Mouse (Mus musculus): ENCODE data around the gene Azi2.

Azi2 gene

GRCm38 (mm10) chr9:118040218-118041021, at the start of gene Azi2:
TSS of gene Azi2 (plus strand) at chr9:118040499.
- DNase-seq = peak; percentile 99

GRCm38 (mm10) chr9:117996631-117997030, 43.7 kb upstream of the Azi2 start:
- no peak for DNase-seq

- DNase-seq = no peak
Measured at GRCm38 (mm10) chr9:118001488-118001887, 38.8 kb upstream of the Azi2 start.

DNA sequence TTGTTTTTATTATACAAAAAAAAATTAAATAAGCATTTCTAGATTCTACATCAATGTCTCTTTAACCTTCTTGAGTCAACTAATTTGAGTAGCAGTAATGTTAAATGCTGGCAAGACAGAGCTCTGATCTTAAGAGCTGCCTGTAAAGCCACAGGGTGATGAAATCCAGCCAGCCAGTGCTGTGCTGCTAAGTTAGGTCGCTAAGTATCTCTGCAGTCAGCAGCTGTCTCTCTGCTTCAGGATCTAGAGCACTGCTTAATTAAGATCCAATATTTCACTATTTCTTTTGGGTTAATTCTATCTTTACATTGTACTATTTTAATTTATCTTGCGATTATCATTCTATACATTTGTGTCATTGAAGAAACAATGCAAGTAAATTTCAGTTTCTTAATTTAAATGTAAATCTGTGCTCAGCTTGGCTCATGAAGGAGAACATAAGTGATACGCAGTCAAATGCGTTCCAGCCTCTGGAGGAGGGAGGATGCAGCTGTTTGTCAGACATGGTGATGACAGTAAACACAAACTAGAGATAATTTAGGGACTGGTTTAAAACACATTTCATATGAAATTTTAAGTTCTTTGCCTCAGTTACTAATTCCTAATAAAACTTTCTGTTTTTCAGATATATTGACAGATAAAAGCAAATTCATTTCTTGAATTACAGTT, 36.9 kb upstream of the Azi2 start:
- no peak for DNase-seq

DNA sequence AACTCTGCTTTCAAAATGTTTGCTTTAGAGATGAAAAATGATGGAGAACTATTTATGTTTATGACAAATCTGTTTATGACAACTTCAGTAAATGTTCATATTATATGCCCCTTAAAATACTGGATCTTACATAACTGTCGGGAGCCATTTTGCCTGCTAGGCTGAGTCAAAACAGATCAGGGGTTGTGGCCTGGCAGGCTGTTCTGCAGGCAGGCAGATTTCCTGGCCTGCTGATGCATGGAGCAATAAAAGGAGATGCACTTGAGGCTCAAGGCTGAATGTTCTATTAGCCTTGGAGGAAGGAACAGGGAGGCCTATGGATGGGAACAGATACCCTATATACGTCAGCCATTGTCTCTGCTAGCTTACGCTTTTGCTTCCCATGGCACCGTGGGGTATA, 36.4 kb upstream of the Azi2 start:
- no peak for DNase-seq

- DNase-seq = no peak
Measured at GRCm38 (mm10) chr9:118012928-118013327, 27.4 kb upstream of the Azi2 start.

DNA sequence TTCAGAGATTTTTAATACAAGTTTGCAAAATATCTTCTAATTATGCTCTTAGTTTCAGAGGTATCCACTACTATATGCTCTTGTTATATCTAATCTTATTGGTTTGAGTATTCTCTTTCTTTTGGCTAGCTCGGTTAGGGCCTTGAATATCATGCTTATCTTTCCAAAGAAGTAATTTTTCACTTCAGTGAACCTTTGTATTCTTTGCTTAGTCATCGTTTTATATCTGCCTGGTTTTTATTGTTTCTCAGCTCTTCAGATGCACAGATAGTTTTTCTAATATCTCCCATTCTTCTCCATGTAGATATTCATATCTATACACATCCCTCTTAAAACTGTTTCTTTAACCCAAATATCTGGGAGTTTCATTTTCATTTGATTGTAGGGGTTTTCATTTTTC, 15.3 kb upstream of the Azi2 start:
- no peak for DNase-seq

- no peak for DNase-seq
Measured at GRCm38 (mm10) chr9:118029490-118029889, 10.8 kb upstream of the Azi2 start.

- DNase-seq = no peak
Measured at GRCm38 (mm10) chr9:118030252-118030651, 10.0 kb upstream of the Azi2 start.

DNA sequence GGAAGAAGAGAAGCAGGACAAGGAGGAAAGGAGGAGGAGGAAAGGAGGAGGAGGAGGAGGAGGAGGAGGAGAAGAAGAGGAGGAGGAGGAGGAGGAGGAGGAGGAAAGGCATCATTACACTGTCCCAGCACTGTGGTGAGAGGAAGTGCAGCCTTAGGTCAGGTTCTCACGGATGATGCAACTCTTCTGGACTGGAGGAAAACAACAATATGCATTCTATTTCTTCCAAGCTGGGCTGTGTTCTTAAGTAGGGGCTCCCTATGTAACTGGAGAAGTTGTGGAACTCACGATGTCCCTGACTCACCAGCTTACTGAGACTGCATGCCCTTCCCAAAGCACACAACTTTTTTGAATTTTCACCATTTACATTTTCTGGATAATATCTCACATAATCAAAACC, 8.6 kb upstream of the Azi2 start:
- no peak for DNase-seq

GRCm38 (mm10) chr9:118034990-118035389, 5.3 kb upstream of the Azi2 start:
- DNase-seq = no peak

DNA sequence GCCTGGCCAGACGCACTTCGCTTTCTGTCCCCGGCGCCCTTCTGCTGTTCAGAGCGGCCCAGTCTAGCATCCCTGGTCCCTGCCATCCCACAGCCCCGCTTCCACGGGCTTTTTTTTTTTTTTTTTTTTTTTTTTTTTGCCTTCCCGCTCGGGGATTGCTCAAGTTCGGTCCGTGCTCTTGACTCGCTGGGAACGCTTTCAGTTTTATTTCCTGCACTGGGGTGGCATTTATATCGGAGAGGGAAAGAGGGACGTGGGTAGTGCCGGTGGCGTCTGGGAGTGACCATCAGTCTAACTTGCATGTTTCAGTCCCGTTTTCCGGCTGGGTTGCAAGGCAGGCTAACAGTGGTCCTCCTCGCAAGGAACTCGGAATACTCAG, 712 bp downstream of the Azi2 start:
- no peak for DNase-seq

DNA sequence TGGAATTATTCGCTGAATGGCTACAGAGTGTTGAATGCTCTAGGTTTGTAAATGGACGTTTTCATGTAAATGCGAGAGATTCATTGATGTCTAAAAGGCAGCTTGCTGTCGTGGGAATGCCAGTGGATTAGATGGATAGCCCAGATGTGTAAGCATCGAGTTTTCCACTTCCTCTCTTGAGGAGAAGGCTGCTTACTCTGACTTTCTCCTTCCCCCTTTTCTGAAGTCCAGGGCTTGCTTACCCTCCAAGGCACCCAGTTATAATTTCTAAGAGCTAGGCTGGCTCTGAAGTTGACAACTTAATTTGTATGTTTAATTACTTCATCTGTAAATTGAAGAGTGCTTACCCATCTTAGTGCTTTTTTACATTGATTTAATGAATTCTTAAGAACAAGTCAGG, 1.3 kb downstream of the Azi2 start:
- no peak for DNase-seq

- DNase-seq = no peak
Measured at GRCm38 (mm10) chr9:118042738-118043137, 2.4 kb downstream of the Azi2 start.

DNA sequence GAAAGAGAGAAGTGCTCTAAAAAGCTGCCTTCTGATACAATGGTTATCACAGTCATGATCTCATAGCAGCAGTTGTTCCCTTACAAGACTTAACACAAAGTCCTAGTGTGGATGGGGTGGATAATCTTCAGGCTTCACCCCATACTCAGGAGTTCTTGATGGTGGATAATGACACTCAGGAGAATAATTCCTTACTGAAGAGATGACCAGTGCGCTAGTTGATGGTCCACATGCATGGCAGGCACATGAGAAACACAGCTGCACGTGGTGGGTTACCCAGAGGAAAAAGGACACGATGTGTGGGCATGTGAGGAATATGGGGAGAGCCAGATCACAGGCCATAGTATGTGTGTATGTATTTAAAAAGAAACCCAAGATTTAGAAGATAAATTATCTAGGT, 3.3 kb downstream of the Azi2 start:
- DNase-seq = no peak

DNA sequence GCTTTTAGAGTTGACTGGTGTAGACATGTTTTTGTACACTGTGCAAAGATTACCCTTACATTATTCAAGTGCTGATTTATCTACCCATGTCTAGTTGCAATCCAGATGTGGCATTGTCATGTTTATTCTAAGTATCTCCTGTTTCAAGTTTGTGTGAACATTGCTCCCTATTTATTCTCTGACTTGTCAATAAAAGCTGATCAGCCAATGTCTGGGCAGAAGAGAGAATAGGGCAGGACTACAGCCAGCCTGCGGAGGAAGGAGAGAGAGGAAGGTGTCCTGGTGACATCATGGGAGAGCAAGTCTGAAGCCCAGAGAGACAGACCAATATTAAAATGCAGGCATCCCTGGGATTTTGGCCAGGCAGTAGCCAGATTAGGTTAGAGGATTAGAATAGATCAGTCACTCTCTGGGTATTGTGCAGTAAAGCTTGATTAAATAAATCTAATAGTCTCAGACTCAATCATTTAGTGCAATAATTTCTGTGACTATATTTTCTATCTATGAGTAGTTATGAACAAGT, 4.8 kb downstream of the Azi2 start:
- DNase-seq = no peak

DNA sequence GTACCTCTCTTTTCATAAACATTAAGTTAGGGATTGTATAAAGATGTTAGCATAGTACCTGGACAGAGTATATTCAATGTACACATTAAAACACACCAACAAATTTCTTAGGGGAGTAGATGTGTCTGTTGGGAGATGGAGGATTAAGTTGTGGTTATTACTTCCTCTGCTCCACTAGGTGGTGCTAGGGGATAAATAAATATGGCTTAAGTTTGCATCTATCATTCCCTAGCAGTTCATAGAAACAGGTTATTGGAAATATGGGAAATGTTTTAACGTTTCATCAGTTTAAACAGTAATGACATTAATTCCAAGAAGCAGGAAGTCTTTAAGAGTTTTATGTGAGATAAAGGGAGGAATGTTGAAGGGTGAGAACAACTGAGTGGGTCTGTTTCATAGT, 13.0 kb downstream of the Azi2 start:
- DNase-seq = no peak

- DNase-seq = no peak
Measured at GRCm38 (mm10) chr9:118059101-118059500, 18.8 kb downstream of the Azi2 start.

GRCm38 (mm10) chr9:118070442-118070841, 30.1 kb downstream of the Azi2 start:
- DNase-seq = no peak

DNA sequence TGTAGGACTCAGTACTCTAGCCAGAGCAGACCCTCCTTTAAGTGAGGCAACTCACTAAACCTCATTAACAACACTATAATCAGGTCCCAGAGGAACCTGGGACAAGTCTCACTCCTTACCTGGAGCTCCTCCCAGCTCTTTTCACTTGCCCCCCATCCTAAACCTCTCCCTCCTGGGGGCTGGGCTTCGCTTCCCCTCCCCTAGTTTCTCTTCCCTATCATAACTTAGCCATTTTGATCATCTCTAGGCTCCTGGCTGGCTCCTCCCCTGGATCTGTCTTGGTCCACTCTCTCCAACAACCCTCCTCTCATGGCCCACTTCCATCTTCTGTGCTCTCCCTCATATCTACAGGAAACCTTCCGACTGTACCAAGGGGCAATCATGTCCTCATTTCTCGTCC, 31.0 kb downstream of the Azi2 start:
- DNase-seq = no peak

DNA sequence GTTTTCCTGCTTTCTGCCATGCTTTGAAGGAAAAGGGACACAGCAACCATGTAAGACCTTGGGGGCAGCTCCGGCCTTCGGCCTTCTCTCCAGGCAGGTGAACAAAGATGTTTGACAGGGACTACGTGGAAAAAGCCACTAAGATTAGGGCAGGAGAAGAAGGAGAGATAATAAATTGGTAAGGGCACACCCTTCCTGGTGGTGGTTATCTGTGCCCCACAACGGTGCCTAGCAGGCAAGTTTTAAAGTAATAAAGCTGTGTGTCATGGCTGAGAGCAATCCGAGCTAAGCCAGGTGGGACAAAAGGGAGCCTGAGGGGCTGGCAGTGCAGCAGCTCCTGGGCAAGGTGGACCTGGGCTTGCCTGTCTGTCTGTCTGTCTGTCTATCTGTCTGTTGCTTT, 31.8 kb downstream of the Azi2 start:
- no peak for DNase-seq

GRCm38 (mm10) chr9:118073358-118073757, 33.1 kb downstream of the Azi2 start:
- DNase-seq = no peak

DNA sequence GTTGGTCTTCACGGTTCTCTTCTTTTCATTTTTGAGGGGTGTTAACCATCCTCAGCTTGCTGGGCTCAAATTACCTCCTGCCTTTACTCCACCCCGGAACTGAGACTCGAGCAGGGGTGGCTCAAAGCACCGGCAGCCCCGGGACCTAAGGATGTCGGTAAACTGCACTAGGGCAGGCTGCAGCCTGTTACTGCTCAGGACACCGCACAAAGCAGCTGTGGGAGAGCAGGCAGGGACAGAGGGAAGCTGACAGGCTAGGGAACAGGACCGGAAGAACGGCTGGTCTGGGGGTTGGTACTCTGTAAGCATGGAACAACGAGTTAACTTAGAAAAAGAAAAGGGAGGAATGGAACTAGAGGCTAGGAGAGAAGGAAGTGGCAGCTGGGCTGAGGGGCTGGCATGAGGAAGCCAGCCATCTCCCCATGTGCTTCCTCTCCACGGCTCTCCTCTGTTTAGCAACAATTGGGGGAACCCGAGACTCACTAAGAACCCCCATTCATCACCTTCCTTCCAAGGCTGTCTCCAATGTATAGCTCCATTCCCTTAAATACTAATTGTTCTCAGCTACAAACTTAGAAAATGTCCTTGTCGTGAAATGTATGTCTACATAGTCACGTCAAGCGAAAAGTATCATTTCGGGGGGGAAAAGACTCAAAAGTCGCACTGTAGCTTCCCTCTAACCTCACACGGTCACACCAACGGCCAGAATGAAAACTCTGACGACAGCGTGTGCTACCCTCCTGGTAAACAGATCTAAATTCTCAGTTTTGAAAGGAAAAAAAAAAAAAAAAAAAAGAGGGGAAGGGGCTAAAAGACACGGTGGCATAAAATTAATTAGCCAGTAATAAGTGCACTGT, 42.5 kb downstream of the Azi2 start:
- DNase-seq = no peak

All from kidney, postnatal 14 days (tissue).